Mouse (Mus musculus) fibroblast of lung, adult 2 months (primary cell): Measurements from ENCODE around the gene Tpx2.

Source experiments
- DNase-seq: peaks from one replicate; pipeline ENCODE4 v3.0.0-alpha.2; 2011; ENCODE audit warnings: low read depth

Gene Tpx2

GRCm38 (mm10) chr2:152944013-152944412 lies 96.2 kb downstream of the Tpx2 start:
- DNase-seq, result no peak
